In genomic region chr10:12482975-12483374, GRCm38 (mm10) we compare ENCODE assay signal across 21 mouse cellular contexts.
DNase-seq lines count a peak whose midpoint lies in the region; ATAC-seq and TF ChIP-seq lines count a peak whose summit lies in the region.
"Had no signal": no experiment of that assay in that cellular context is flagged by ENCODE, and none has a peak within 500 bp of the region (broad histone marks: within the 10 kb centered on the region; RNA-seq: fewer than 3 reads in every experiment).

No protein-coding gene starts in this region.

- no peak overlapping the region for H3K9ac ChIP-seq in intestine, embryonic 15.5 days
- no peak overlapping the region for H3K9ac ChIP-seq in intestine, embryonic 16.5 days (ENCODE audit: low read depth, low read length)
- no peak overlapping the region for H3K9ac ChIP-seq in intestine, postnatal 0 days (ENCODE audit: low read depth, low read length)
- H3K9ac ChIP-seq in forebrain, embryonic 11.5 days (ENCODE audit: low read length): no peak overlapping the region

- no peaks in the 10 kb centered on the region for H3K36me3 ChIP-seq in intestine, embryonic 15.5 days
- no peaks in the 10 kb centered on the region for H3K36me3 ChIP-seq in intestine, embryonic 16.5 days (ENCODE audit: control insufficient read depth, insufficient read depth, low read length)
- peaks cover 3% of the 10 kb centered on the region; the same call in 1 of the 2 replicates for H3K36me3 ChIP-seq in intestine, postnatal 0 days (ENCODE audit: control insufficient read depth, insufficient read depth)
- H3K36me3 ChIP-seq in forebrain, embryonic 11.5 days (ENCODE audit: control insufficient read depth, insufficient read depth, low read length): no peaks in the 10 kb centered on the region

- H3K4me1 ChIP-seq in intestine, embryonic 15.5 days (replicated peaks): 0 out of 2 replicates have a peak, but pooled peaks cover 2% of the 10 kb centered on the region
- H3K4me1 ChIP-seq in intestine, embryonic 16.5 days (ENCODE audit: control insufficient read depth, insufficient read depth, low read length): peaks cover 4% of the 10 kb centered on the region
- H3K4me1 ChIP-seq in intestine, postnatal 0 days (replicated peaks; ENCODE audit: control insufficient read depth, insufficient read depth, low read length): no peaks in the 10 kb centered on the region
- H3K4me1 ChIP-seq in forebrain, embryonic 11.5 days (replicated peaks; ENCODE audit: control insufficient read depth, insufficient read depth, low read length): no peaks in the 10 kb centered on the region
- H3K4me1 ChIP-seq in lung, adult 2 months (ENCODE audit: control insufficient read depth, insufficient read depth, low read length): no peaks in the 10 kb centered on the region

- DNase-seq in forebrain, embryonic 11.5 days (ENCODE audit: low spot score): no peak
- no peak for DNase-seq in lung, adult 2 months
- no peak for DNase-seq in thymus, postnatal 36 days
- DNase-seq: adrenal gland, adult 2 months; adrenal gland, adult 8-10 months; adrenal gland, postnatal 10 days; adrenal gland, postnatal 14 days; adrenal gland, postnatal 25 days; adrenal gland, postnatal 36 days; B cell, adult 2 months; cerebellum, adult 11 months; cerebellum, adult 11-12 months; cerebellum, adult 18-20 months had no signal

- no peak for TF ChIP-seq POLR2A in lung, adult 2 months (IDR thresholded peaks at IDR 0.05; ENCODE audit: borderline replicate concordance, extremely low read depth, low read depth, low read length)

- WGBS in intestine, embryonic 15.5 days: 58% methylated on average over 3 of the region's 3 CpGs
- 71% methylated on average over 3 of the region's 3 CpGs for WGBS in intestine, embryonic 16.5 days
- WGBS in intestine, postnatal 0 days: 45% methylated on average over 3 of the region's 3 CpGs
- WGBS in forebrain, embryonic 11.5 days: 94% methylated on average over 3 of the region's 3 CpGs
- 91% methylated on average over 3 of the region's 3 CpGs for WGBS in lung, adult 2 months

- no peak for TF ChIP-seq CTCF in intestine, postnatal 0 days (IDR thresholded peaks at IDR 0.05; ENCODE audit: low read depth)
- TF ChIP-seq CTCF in lung, adult 2 months (IDR thresholded peaks at IDR 0.05; ENCODE audit: insufficient read depth, low read length): no peak

- H3K27me3 ChIP-seq in intestine, embryonic 15.5 days (replicated peaks): no peaks in the 10 kb centered on the region
- no peaks in the 10 kb centered on the region for H3K27me3 ChIP-seq in intestine, embryonic 16.5 days (replicated peaks; ENCODE audit: control insufficient read depth, insufficient read depth, low read length)
- no peaks in the 10 kb centered on the region for H3K27me3 ChIP-seq in intestine, postnatal 0 days (replicated peaks; ENCODE audit: control insufficient read depth, insufficient read depth, low read length)
- H3K27me3 ChIP-seq in forebrain, embryonic 11.5 days (ENCODE audit: control insufficient read depth, insufficient read depth, low read length): no peaks in the 10 kb centered on the region
- H3K27me3 ChIP-seq: CH12.LX, Patski had no signal

- peak; percentile 69 for ATAC-seq in intestine, embryonic 15.5 days
- peak; percentile 72; the same call in 1 of the 2 replicates for ATAC-seq in intestine, embryonic 16.5 days
- ATAC-seq in intestine, postnatal 0 days: peak; percentile 90
- ATAC-seq in forebrain, embryonic 11.5 days (replicated peaks; ENCODE audit: low FRiP score): no peak
- ATAC-seq: activated CD4-positive, CD25-positive, alpha-beta regulatory T cell, adult 4 months; CD4-positive, CD25-positive, alpha-beta regulatory T cell, adult 4 months; Patski had no signal

- H3K27ac ChIP-seq in intestine, embryonic 15.5 days: no peak overlapping the region
- H3K27ac ChIP-seq in intestine, embryonic 16.5 days (ENCODE audit: low read length): no peak overlapping the region
- no peak overlapping the region for H3K27ac ChIP-seq in intestine, postnatal 0 days (ENCODE audit: low read depth, low read length)
- H3K27ac ChIP-seq in forebrain, embryonic 11.5 days (ENCODE audit: low read depth, low read length): no peak overlapping the region

- H3K4me3 ChIP-seq in intestine, embryonic 15.5 days (replicated peaks): no peak overlapping the region
- no peak overlapping the region for H3K4me3 ChIP-seq in intestine, embryonic 16.5 days (ENCODE audit: low read length)
- H3K4me3 ChIP-seq in intestine, postnatal 0 days (ENCODE audit: low read depth, low read length): no peak overlapping the region
- no peak overlapping the region for H3K4me3 ChIP-seq in forebrain, embryonic 11.5 days (ENCODE audit: low read depth, low read length)
- H3K4me3 ChIP-seq in lung, adult 2 months (replicated peaks; ENCODE audit: extremely low read depth, low read depth, low read length): no peak overlapping the region

- no peaks in the 10 kb centered on the region for H3K9me3 ChIP-seq in intestine, embryonic 15.5 days
- no peaks in the 10 kb centered on the region for H3K9me3 ChIP-seq in intestine, embryonic 16.5 days (ENCODE audit: control insufficient read depth, low read length)
- H3K9me3 ChIP-seq in intestine, postnatal 0 days (ENCODE audit: control insufficient read depth): no peaks in the 10 kb centered on the region
- H3K9me3 ChIP-seq in forebrain, embryonic 11.5 days (ENCODE audit: control insufficient read depth, low read length): no peaks in the 10 kb centered on the region
- H3K9me3 ChIP-seq: G1E had no signal

- H3K4me2 ChIP-seq in intestine, embryonic 15.5 days (replicated peaks): no peak overlapping the region
- no peak overlapping the region for H3K4me2 ChIP-seq in intestine, embryonic 16.5 days (ENCODE audit: low read depth, low read length)
- H3K4me2 ChIP-seq in intestine, postnatal 0 days (replicated peaks; ENCODE audit: low read depth): no peak overlapping the region
- no peak overlapping the region for H3K4me2 ChIP-seq in forebrain, embryonic 11.5 days (ENCODE audit: low read depth, low read length, severe bottlenecking)
